Mouse (Mus musculus): ENCODE results near the gene Gm21812. TPM values are rescaled to one million over a fixed set of nuclear protein-coding genes. Genes with fewer than 3 reads are reported as not detected.
"Not testable (repeated sequence)": the region's sequence is repeated elsewhere in the genome, so short reads cannot be mapped to it uniquely, and the experiment has no call there.

The Gm21812 gene
- not detected in 2 replicates for polyA plus RNA-seq (2014; fragmentation: Nextera tagmentation; extraction: Ambion mirVana)

GRCm38 (mm10) chrY:9347084-9347483 lies at the start of gene Gm21812:
Gene Gm21812 (minus strand): TSS chrY:9347184.
- not testable (repeated sequence) for H3K27ac ChIP-seq (ENCODE audit: low read depth, low read length); H3K36me3 ChIP-seq (ENCODE audit: control insufficient read depth, insufficient read depth, low read length); H3K4me3 ChIP-seq (ENCODE audit: low read length); ATAC-seq (ENCODE audit: low FRiP score, low TSS enrichment); H3K9me3 ChIP-seq (ENCODE audit: control insufficient read depth, low read length); H3K9ac ChIP-seq (ENCODE audit: low read depth, low read length); H3K4me1 ChIP-seq (ENCODE audit: control insufficient read depth, insufficient read depth, low read length); H3K27me3 ChIP-seq (ENCODE audit: control insufficient read depth, insufficient read depth, low read length); H3K4me2 ChIP-seq (replicated peaks; ENCODE audit: low read depth, low read length)
- no CpG with 5 or more reads among the region's 4 CpGs for WGBS

Other genes starting within 250 kb of the Gm21812 start
- not detected in 2 replicates for gene Gm21292, start 213.3 kb downstream of the Gm21812 start, polyA plus RNA-seq (2014; fragmentation: Nextera tagmentation; extraction: Ambion mirVana)
- not detected in 2 replicates for gene Gm21721, start 145.0 kb downstream of the Gm21812 start, polyA plus RNA-seq (2014; fragmentation: Nextera tagmentation; extraction: Ambion mirVana)
- gene Gm21874, start 69.0 kb upstream of the Gm21812 start, polyA plus RNA-seq (2014; fragmentation: Nextera tagmentation; extraction: Ambion mirVana): not detected in 2 replicates

All from kidney, embryonic 14.5 days (tissue).